13 mouse cellular contexts compared by ENCODE assay signal in genomic region chr1:86021365-86021989, GRCm38 (mm10). TPM values are rescaled to one million over a fixed set of nuclear protein-coding genes. Genes with fewer than 3 reads are reported as not detected.
DNase-seq lines count a peak whose midpoint lies in the region; ATAC-seq and TF ChIP-seq lines count a peak whose summit lies in the region.
"Had no signal": no experiment of that assay in that cellular context is flagged by ENCODE, and none has a peak within 500 bp of the region (broad histone marks: within the 10 kb centered on the region; RNA-seq: fewer than 3 reads in every experiment).

No protein-coding gene starts in this region.

- TF ChIP-seq POLR2A in lung, adult 2 months (IDR thresholded peaks at IDR 0.05; ENCODE audit: borderline replicate concordance, extremely low read depth, low read depth, low read length): no peak
- no peak for TF ChIP-seq POLR2A in bone marrow macrophage, adult 2 months (IDR thresholded peaks at IDR 0.05; ENCODE audit: borderline replicate concordance, low read depth, low read length)

- 70% methylated on average over 11 of the region's 11 CpGs for WGBS in lung, postnatal 0 days
- 72% methylated on average over 11 of the region's 11 CpGs for WGBS in lung, adult 2 months
- 72% methylated on average over 11 of the region's 11 CpGs for WGBS in stomach, postnatal 0 days

- no peak overlapping the region for H3K27ac ChIP-seq in lung, postnatal 0 days (ENCODE audit: low read length)
- H3K27ac ChIP-seq in bone marrow macrophage, adult 2 months (ENCODE audit: insufficient read depth, low read depth, low read length): no peak overlapping the region
- no peak overlapping the region for H3K27ac ChIP-seq in stomach, postnatal 0 days (replicated peaks)
- H3K27ac ChIP-seq: forebrain, embryonic 10.5 days; hindbrain, embryonic 15.5 days; midbrain, embryonic 13.5 days had no signal

- peak; percentile 46 for TF ChIP-seq CTCF in lung, postnatal 0 days (IDR thresholded peaks at IDR 0.05)
- no peak for TF ChIP-seq CTCF in lung, adult 2 months (IDR thresholded peaks at IDR 0.05; ENCODE audit: insufficient read depth, low read length)
- 0 out of 2 replicates have a peak, but pooled peaks have one; percentile 41 for TF ChIP-seq CTCF in bone marrow macrophage, adult 2 months (IDR thresholded peaks at IDR 0.05; ENCODE audit: low read depth, low read length)
- peak; percentile 54 for TF ChIP-seq CTCF in stomach, postnatal 0 days (IDR thresholded peaks at IDR 0.05; ENCODE audit: low read depth)

- no peaks in the 10 kb centered on the region for H3K4me1 ChIP-seq in lung, postnatal 0 days (ENCODE audit: insufficient read depth, low read depth, low read length)
- H3K4me1 ChIP-seq in lung, adult 2 months (ENCODE audit: control insufficient read depth, insufficient read depth, low read length): peaks cover 2% of the 10 kb centered on the region; the same call in 1 of the 2 replicates
- peaks cover 4% of the 10 kb centered on the region; the same call in 1 of the 2 replicates for H3K4me1 ChIP-seq in bone marrow macrophage, adult 2 months (ENCODE audit: control insufficient read depth, insufficient read depth, low read length)
- H3K4me1 ChIP-seq in stomach, postnatal 0 days (replicated peaks; ENCODE audit: control insufficient read depth, insufficient read depth): no peaks in the 10 kb centered on the region

- no peak overlapping the region for H3K4me3 ChIP-seq in lung, postnatal 0 days (ENCODE audit: low read depth, low read length)
- H3K4me3 ChIP-seq in lung, adult 2 months (replicated peaks; ENCODE audit: extremely low read depth, low read depth, low read length): no peak overlapping the region
- H3K4me3 ChIP-seq in bone marrow macrophage, adult 2 months (ENCODE audit: insufficient read depth, low read length): no peak overlapping the region
- no peak overlapping the region for H3K4me3 ChIP-seq in stomach, postnatal 0 days (ENCODE audit: low read depth, low read length)
- H3K4me3 ChIP-seq: forebrain, embryonic 10.5 days; hindbrain, embryonic 15.5 days; midbrain, embryonic 13.5 days had no signal

- H3K4me2 ChIP-seq in lung, postnatal 0 days (replicated peaks; ENCODE audit: low read depth, low read length): no peak overlapping the region
- no peak overlapping the region for H3K4me2 ChIP-seq in stomach, postnatal 0 days (replicated peaks; ENCODE audit: low read depth)
- H3K4me2 ChIP-seq: hindbrain, embryonic 15.5 days; midbrain, embryonic 13.5 days had no signal

- DNase-seq in frontal cortex, postnatal 10 days (ENCODE audit: low spot score in 2 of 2): no peak
- DNase-seq in lung, postnatal 0 days (ENCODE audit: low spot score): no peak
- DNase-seq in lung, adult 2 months: no peak
- DNase-seq in stomach, postnatal 0 days (ENCODE audit: low spot score): peak; percentile 22
- no peak for DNase-seq in gastrocnemius, adult 18-20 months (ENCODE audit: low spot score)
- DNase-seq in adrenal gland, postnatal 25 days: no peak
- DNase-seq: retina, postnatal 1 day had no signal

- ATAC-seq in frontal cortex, adult (ENCODE audit: low TSS enrichment): peak; percentile 68
- ATAC-seq in lung, postnatal 0 days: no peak
- no peak for ATAC-seq in stomach, postnatal 0 days (ENCODE audit: low FRiP score, low TSS enrichment)
- ATAC-seq: midbrain, embryonic 13.5 days had no signal

- H3K9me3 ChIP-seq in lung, postnatal 0 days (ENCODE audit: low read length): no peaks in the 10 kb centered on the region
- no peaks in the 10 kb centered on the region for H3K9me3 ChIP-seq in stomach, postnatal 0 days (ENCODE audit: control insufficient read depth, low read length)
- H3K9me3 ChIP-seq: forebrain, embryonic 10.5 days; hindbrain, embryonic 15.5 days; midbrain, embryonic 13.5 days had no signal

- H3K9ac ChIP-seq in lung, postnatal 0 days (replicated peaks; ENCODE audit: low read depth): no peak overlapping the region
- H3K9ac ChIP-seq in stomach, postnatal 0 days (ENCODE audit: low read length): no peak overlapping the region
- H3K9ac ChIP-seq: hindbrain, embryonic 15.5 days; midbrain, embryonic 13.5 days had no signal

- H3K27me3 ChIP-seq in lung, postnatal 0 days (replicated peaks; ENCODE audit: insufficient read depth, low read length): peaks cover 17% of the 10 kb centered on the region
- peaks cover 3% of the 10 kb centered on the region; the same call in 1 of the 2 replicates for H3K27me3 ChIP-seq in stomach, postnatal 0 days (ENCODE audit: control insufficient read depth, insufficient read depth, low read length)

- H3K36me3 ChIP-seq in lung, postnatal 0 days (ENCODE audit: insufficient read depth, low read length): no peaks in the 10 kb centered on the region
- no peaks in the 10 kb centered on the region for H3K36me3 ChIP-seq in stomach, postnatal 0 days (ENCODE audit: control insufficient read depth, insufficient read depth, low read length)
- H3K36me3 ChIP-seq: forebrain, embryonic 10.5 days; hindbrain, embryonic 15.5 days; midbrain, embryonic 13.5 days had no signal

- no peak for TF ChIP-seq EP300 in lung, postnatal 0 days (IDR thresholded peaks at IDR 0.05)
- no peak for TF ChIP-seq EP300 in stomach, postnatal 0 days (optimal IDR thresholded peaks at IDR 0.05)

RNA-seq across cellular contexts. Expression of gene Spata3, which starts 4.9 kb away (rescaled TPM):
- not detected in 2 replicates for polyA plus RNA-seq in lung, postnatal 0 days (2015; fragmentation: Nextera tagmentation; extraction: Ambion mirVana)
- polyA plus RNA-seq in lung, adult 2 months (2012; rRNA removed): 0.21 TPM in 1 of 2 replicates, not detected in the other
- not detected in 2 replicates for polyA plus RNA-seq in bone marrow macrophage, adult 2 months (2012; ENCODE audit: insufficient read depth, insufficient read length, missing spikeins)
- not detected in 2 replicates for polyA plus RNA-seq in stomach, postnatal 0 days (2015; fragmentation: Nextera tagmentation; extraction: Ambion mirVana)
- total RNA-seq in gastrocnemius, adult 18-20 months (2021): not detected
- total RNA-seq in adrenal gland, postnatal 25 days (2021): not detected in 2 replicates
- polyA plus RNA-seq: forebrain, embryonic 10.5 days; limb, embryonic 11.5 days; midbrain, embryonic 13.5 days had no signal

RNA-seq across cellular contexts. Expression of gene 2810459M11Rik, which starts 24.2 kb away (rescaled TPM):
- 0.24 and 0.41 TPM in 2 replicates for polyA plus RNA-seq in lung, postnatal 0 days (2015; fragmentation: Nextera tagmentation; extraction: Ambion mirVana)
- 0.63 and 0.83 TPM in 2 replicates for polyA plus RNA-seq in lung, adult 2 months (2012; rRNA removed)
- not detected in 2 replicates for polyA plus RNA-seq in bone marrow macrophage, adult 2 months (2012; ENCODE audit: insufficient read depth, insufficient read length, missing spikeins)
- 8.0 and 9.1 TPM in 2 replicates for polyA plus RNA-seq in stomach, postnatal 0 days (2015; fragmentation: Nextera tagmentation; extraction: Ambion mirVana)
- not detected for total RNA-seq in gastrocnemius, adult 18-20 months (2021)
- total RNA-seq in adrenal gland, postnatal 25 days (2021): 0.18 and 0.38 TPM in 2 replicates

RNA-seq across cellular contexts. Expression of gene Psmd1, which starts 42.7 kb away (rescaled TPM):
- polyA plus RNA-seq in lung, postnatal 0 days (2015; fragmentation: Nextera tagmentation; extraction: Ambion mirVana): 85.1 and 86.2 TPM in 2 replicates
- polyA plus RNA-seq in lung, adult 2 months (2012; rRNA removed): 32.9 and 52.4 TPM in 2 replicates
- 70.2 and 83.4 TPM in 2 replicates for polyA plus RNA-seq in bone marrow macrophage, adult 2 months (2012; ENCODE audit: insufficient read depth, insufficient read length, missing spikeins)
- polyA plus RNA-seq in stomach, postnatal 0 days (2015; fragmentation: Nextera tagmentation; extraction: Ambion mirVana): 86.8 and 90.7 TPM in 2 replicates
- 100 to 1,000 TPM; 126 to 128 TPM for total RNA-seq in gastrocnemius, adult 18-20 months (2021)
- 124 and 139 TPM in 2 replicates for total RNA-seq in adrenal gland, postnatal 25 days (2021)
